Mouse (Mus musculus) megakaryocyte, embryonic 14.5 days (primary cell): ENCODE measurements around the gene Hadhb. TPM values are rescaled to one million over a fixed set of nuclear protein-coding genes. Genes with fewer than 3 reads are reported as not detected.

Experiments
- H3K27me3 ChIP-seq: replicated peaks from 2 replicates; pipeline ENCODE3; 2012; ENCODE audit warnings: inconsistent platforms
- H3K36me3 ChIP-seq: replicated peaks from 2 replicates; pipeline ENCODE3; 2012; ENCODE audit warnings: low read length, inconsistent platforms, mixed read lengths
- H3K4me1 ChIP-seq: 2 replicates; pipeline ENCODE4 v1.6.1; 2012; ENCODE audit warnings: inconsistent platforms
- H3K4me3 ChIP-seq: replicated peaks from 2 replicates; pipeline ENCODE3; 2012; ENCODE audit warnings: moderate library complexity, mild to moderate bottlenecking, inconsistent platforms
- H3K9me3 ChIP-seq: 2 replicates; pipeline ENCODE4 v1.6.1; 2012; ENCODE audit warnings: inconsistent platforms
- FLI1 ChIP-seq: IDR thresholded peaks from 2 replicates; pipeline ENCODE4 v1.6.1; 2012; ENCODE audit warnings: low read length, inconsistent platforms, mixed read lengths
- GATA1 ChIP-seq: IDR thresholded peaks from 3 replicates; pipeline ENCODE4 v1.6.1; 2012; ENCODE audit warnings: mixed read lengths, low read length, inconsistent platforms, borderline replicate concordance
- polyA plus RNA-seq: library from polyadenylated mRNA; stranded (reverse); fragments of >175 nt; gene quantifications from 2 replicates; pipeline ENCODE4 v1.2.3, GENCODE M21; 2012; ENCODE audit warnings: low replicate concordance; ENCODE audit not compliant: insufficient read depth

Gene Hadhb
- polyA plus RNA-seq, 1 experiment, result 30.8 TPM

DNA sequence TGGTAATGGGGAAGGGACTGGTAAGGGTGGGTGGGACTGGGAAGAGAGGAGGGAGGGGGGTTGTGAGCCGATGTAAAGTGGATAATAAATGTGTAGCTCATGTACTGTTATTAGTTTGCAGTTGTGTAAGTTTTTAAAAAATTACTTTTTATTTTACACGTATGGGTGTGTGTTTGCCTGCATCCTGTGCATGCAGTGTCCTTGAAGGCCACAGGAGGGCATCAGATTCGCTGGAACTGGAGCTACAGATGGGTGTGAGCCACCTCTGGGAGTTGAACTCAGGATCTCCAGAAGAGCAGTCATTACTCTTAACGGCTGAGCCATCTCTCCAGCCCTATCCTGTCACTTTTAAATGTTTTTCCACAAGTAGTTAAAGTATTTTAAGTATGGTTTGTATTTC, 75.9 kb downstream of the Hadhb start:
- Histone ChIP-seq H3K27me3 (no peaks in the 10 kb centered on the region), H3K4me1 (peaks cover 37% of the 10 kb centered on the region), H3K9me3 (no peaks in the 10 kb centered on the region), H3K36me3 (peaks cover 8% of the 10 kb centered on the region), H3K4me3 (no peak overlapping the region)
- TF ChIP-seq GATA1 (no peak), FLI1 (no peak)

DNA sequence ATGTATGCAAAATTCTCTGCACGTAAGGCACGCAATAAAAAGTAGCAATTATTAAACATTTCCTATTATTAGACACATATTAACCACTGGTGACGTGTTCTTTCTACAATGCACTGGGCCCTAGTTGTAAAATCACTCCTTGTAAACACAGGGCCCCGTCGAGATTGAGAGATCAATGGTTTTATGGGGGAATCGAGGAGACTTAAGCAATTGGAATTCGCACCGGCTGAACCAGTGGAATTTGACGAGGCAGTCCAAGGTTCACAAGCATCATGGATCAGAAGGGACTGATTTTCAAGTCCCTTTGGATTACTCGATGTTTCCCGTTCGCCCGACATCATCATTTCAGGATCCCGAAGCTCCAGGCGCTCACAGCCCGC, 76.8 kb downstream of the Hadhb start:
- no peaks in the 10 kb centered on the region for H3K9me3 ChIP-seq
- TF ChIP-seq FLI1, result no peak
- TF ChIP-seq GATA1, result no peak
- H3K27me3 ChIP-seq, result no peaks in the 10 kb centered on the region
- peaks cover 8% of the 10 kb centered on the region for H3K36me3 ChIP-seq
- peak overlapping the region; percentile 93 for H3K4me3 ChIP-seq
- H3K4me1 ChIP-seq, result peaks cover 47% of the 10 kb centered on the region

DNA sequence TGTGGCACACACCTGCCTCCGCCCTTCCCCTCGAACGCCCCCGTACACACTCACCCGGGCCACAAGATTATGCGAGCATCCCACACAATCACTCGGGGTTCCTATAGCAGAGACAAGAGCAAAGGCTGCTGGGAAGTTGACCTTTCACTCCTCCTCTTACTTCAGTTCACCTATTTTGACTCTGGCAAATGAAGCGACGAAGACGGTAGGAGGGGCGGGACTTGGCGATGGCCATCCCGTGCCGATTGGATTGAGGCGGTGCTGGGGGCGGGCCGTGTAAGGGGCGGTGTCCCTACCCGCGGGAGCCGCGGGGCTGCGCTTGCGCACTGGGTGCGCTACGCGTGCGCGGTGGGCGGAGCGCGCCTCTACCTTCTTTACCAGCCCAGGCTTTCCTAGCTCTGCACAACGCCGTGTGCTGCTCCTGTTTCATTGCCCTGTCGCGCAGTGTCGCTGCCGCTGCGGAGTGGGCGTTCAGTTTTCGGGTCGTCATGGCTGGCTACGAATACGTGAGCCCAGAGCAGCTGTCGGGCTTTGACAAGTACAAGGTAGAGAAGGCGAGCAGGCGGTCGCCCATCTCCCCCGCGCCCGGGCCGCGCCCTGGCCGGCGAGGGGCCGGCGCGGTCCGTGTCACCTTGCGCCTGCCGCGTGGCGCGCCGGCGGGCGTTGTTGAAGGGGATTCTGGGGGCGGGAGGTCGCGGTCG, 77.4 kb downstream of the Hadhb start, which contains the start of gene Selenoi:
Gene Selenoi, plus strand, starts transcription at position 311 of the 701 bp plus-strand sequence.
- no peaks in the 10 kb centered on the region for H3K27me3 ChIP-seq
- H3K9me3 ChIP-seq, result no peaks in the 10 kb centered on the region
- peaks cover 8% of the 10 kb centered on the region for H3K36me3 ChIP-seq
- TF ChIP-seq GATA1 (no peak), FLI1 (no peak)
- H3K4me1 ChIP-seq, result peaks cover 52% of the 10 kb centered on the region
- H3K4me3 ChIP-seq, result peak within 1 kb of the TSS; percentile 93

DNA sequence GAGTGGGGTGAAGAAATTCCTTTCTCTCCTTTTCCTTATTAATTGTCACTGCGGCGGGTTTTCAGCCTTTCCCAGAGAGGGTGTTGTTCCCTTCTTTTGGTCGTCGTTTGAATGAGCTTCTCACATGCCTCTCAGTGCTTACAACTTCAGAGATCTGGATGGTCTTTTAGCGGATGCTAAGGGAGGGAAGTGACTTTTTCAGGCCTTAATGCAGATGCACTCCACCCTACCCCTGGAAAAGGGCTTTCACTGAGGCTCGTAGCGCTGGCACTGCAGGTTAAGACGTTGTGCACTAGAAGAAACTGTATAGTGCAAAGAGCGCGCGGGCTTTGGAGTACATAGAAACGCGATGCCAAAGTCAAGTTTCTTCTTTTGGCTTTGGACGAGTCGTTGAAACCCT, 78.0 kb downstream of the Hadhb start:
- peaks cover 8% of the 10 kb centered on the region for H3K36me3 ChIP-seq
- H3K27me3 ChIP-seq, result no peaks in the 10 kb centered on the region
- peaks cover 57% of the 10 kb centered on the region for H3K4me1 ChIP-seq
- H3K9me3 ChIP-seq, result no peaks in the 10 kb centered on the region
- peak overlapping the region; percentile 93 for H3K4me3 ChIP-seq
- TF ChIP-seq FLI1 (no peak), GATA1 (no peak)

DNA sequence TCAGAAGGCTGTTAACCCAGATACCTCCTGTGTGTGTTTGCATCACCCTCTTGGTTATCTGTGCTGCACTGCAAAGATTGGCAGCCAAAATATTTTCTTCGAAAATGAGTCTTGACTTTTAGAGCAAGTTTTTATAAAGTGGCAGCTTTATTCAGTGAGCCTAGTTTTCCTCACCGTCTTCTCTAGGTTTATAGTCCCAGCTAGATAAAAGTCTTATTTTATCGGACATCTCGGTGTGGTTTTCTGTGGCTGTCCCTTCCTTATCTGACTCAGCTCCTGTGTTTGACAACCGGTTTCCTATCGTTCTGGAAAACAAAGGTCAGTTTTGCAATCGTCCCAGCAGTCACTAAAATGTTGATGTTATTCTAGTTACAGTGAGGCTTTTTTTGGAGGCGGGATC, 78.9 kb downstream of the Hadhb start:
- peaks cover 8% of the 10 kb centered on the region for H3K36me3 ChIP-seq
- TF ChIP-seq FLI1, result no peak
- no peak for TF ChIP-seq GATA1

More for the DNA sequence above, 78.9 kb downstream of the Hadhb start:
- peaks cover 66% of the 10 kb centered on the region for H3K4me1 ChIP-seq
- no peaks in the 10 kb centered on the region for H3K27me3 ChIP-seq
- peak overlapping the region; percentile 62 for H3K4me3 ChIP-seq
- H3K9me3 ChIP-seq, result no peaks in the 10 kb centered on the region

Other genes with a start within 250 kb of the Hadhb start
- gene Il6, start 142.1 kb upstream of the Hadhb start, polyA plus RNA-seq, result not detected in 2 replicates
- 8.9 and 19.3 TPM in 2 replicates for gene Tyms, start 81.6 kb upstream of the Hadhb start, polyA plus RNA-seq
- 0.44 and 0.56 TPM in 2 replicates for gene Garem2, start 50.1 kb upstream of the Hadhb start, polyA plus RNA-seq
- not detected in 2 replicates for gene 3110082J24Rik, start 49.2 kb upstream of the Hadhb start, polyA plus RNA-seq
- 31.6 and 38.2 TPM in 2 replicates for gene Hadha, start 86 bp upstream of the Hadhb start, polyA plus RNA-seq
- gene Adgrf3, start 50.5 kb downstream of the Hadhb start, polyA plus RNA-seq, result not detected in 2 replicates
- gene Selenoi, start 77.3 kb downstream of the Hadhb start, polyA plus RNA-seq, result 0.96 TPM in 1 of 2 replicates, not detected in the other
- not detected in 2 replicates for gene Drc1, start 126.1 kb downstream of the Hadhb start, polyA plus RNA-seq